Mouse (Mus musculus) heart, postnatal 0 days (tissue): Measurements from ENCODE around the gene Oxnad1. TPM values are rescaled to one million over a fixed set of nuclear protein-coding genes. Genes with fewer than 3 reads are reported as not detected.

Source experiments
- ATAC-seq: fragments of 200-750 bp; cut with Nextera tagmentation; 2 replicates; pipeline ENCODE4 v1.8.0; 2017; ENCODE audit warnings: low read depth, moderate number of reproducible peaks, moderate library complexity; ENCODE audit not compliant: insufficient read depth
- DNase-seq: peaks from one replicate; pipeline ENCODE4 v3.0.0-alpha.2; 2016; ENCODE audit warnings: low spot score
- H3K27ac ChIP-seq: fragments of 300-500 bp; sonication (generic); 2 replicates; pipeline ENCODE4 v1.5.1; 2014; ENCODE audit warnings: low read depth, mild to moderate bottlenecking
- H3K27me3 ChIP-seq: fragments of 300-500 bp; sonication (generic); 2 replicates; pipeline ENCODE4 v1.6.1; 2014; ENCODE audit warnings: low read length, mixed read lengths; ENCODE audit not compliant: control insufficient read depth, insufficient read depth
- H3K36me3 ChIP-seq: fragments of 300-500 bp; sonication (generic); replicated peaks from 2 replicates; pipeline ENCODE4 v1.6.1; 2014; ENCODE audit warnings: low read length, mixed read lengths; ENCODE audit not compliant: control insufficient read depth, insufficient read depth
- H3K4me1 ChIP-seq: fragments of 300-500 bp; sonication (generic); 2 replicates; pipeline ENCODE4 v1.6.1; 2014; ENCODE audit warnings: antibody characterized with exemption; ENCODE audit not compliant: control insufficient read depth, insufficient read depth
- H3K4me2 ChIP-seq: fragments of 300-500 bp; sonication (generic); 2 replicates; pipeline ENCODE4 v1.6.1; 2014; ENCODE audit warnings: low read depth, mild to moderate bottlenecking, low read length, moderate library complexity
- H3K4me3 ChIP-seq: fragments of 300-500 bp; sonication (generic); 2 replicates; pipeline ENCODE4 v1.5.1; 2014; ENCODE audit warnings: low read depth, low read length
- H3K9ac ChIP-seq: fragments of 300-500 bp; sonication (generic); replicated peaks from 2 replicates; pipeline ENCODE4 v1.6.1; 2014; ENCODE audit warnings: low read depth, low read length, mixed read lengths
- H3K9me3 ChIP-seq: fragments of 300-500 bp; sonication (generic); replicated peaks from 2 replicates; pipeline ENCODE4 v1.6.1; 2016; ENCODE audit warnings: low read length; ENCODE audit not compliant: control insufficient read depth
- CTCF ChIP-seq: IDR thresholded peaks from 2 replicates; pipeline ENCODE4 v1.5.1; 2016; ENCODE audit warnings: antibody characterized with exemption, control low read depth, low read depth
- EP300 ChIP-seq: IDR thresholded peaks from 2 replicates; pipeline ENCODE4 v1.6.1; 2016; ENCODE audit warnings: antibody characterized with exemption, low read depth
- WGBS: fragments of 180-500 bp; shearing (Covaris S2); extraction: QIAGEN DNeasy Blood & Tissue Kit; methylation state at CpG from one replicate; pipeline ENCODE4 v1.1.7; 2014; 5-methylcytosine and 5-hydroxymethylcytosine counted together
- polyA plus RNA-seq: library from polyadenylated mRNA; unstranded; fragments of >200 nt; fragmentation: Nextera tagmentation; extraction: Ambion mirVana; gene quantifications from 2 replicates; pipeline ENCODE4 v1.2.1, GENCODE M21; 2015
- total RNA-seq: library from RNA; depleted of rRNA; stranded (reverse); fragments of >200 nt; gene quantifications from 2 replicates; pipeline ENCODE4 v1.2.3, GENCODE M21; 2014; ENCODE audit warnings: low replicate concordance; rRNA removed

Oxnad1 gene
- total and polyA plus RNA-seq, 2 experiments from 2014 or later, result 48.4 to 85.5 TPM

- Histone ChIP-seq H3K4me1 (no peaks in the 10 kb centered on the region), H3K9me3 (0 out of 2 replicates have a peak, but pooled peaks cover 5% of the 10 kb centered on the region), H3K27me3 (no peaks in the 10 kb centered on the region), H3K4me3 (no peak overlapping the region), H3K9ac (no peak overlapping the region), H3K4me2 (no peak overlapping the region), H3K36me3 (no peaks in the 10 kb centered on the region), H3K27ac (no peak overlapping the region)
- ATAC-seq, result no peak
- 33% methylated on average over 7 of the region's 7 CpGs for WGBS
- no peak for DNase-seq
- no peak for TF ChIP-seq CTCF
- no peak for TF ChIP-seq EP300
Measured at GRCm38 (mm10) chr14:32145809-32146511, 60.8 kb downstream of the Oxnad1 start.

- H3K4me1 ChIP-seq, result no peaks in the 10 kb centered on the region
- no peak for DNase-seq
- 0 out of 2 replicates have a peak, but pooled peaks cover 5% of the 10 kb centered on the region for H3K9me3 ChIP-seq
- H3K27me3 ChIP-seq, result no peaks in the 10 kb centered on the region
- TF ChIP-seq CTCF (no peak), EP300 (no peak)
- WGBS, result 55% methylated on average over 2 of the region's 2 CpGs
- H3K36me3 ChIP-seq, result no peaks in the 10 kb centered on the region
- H3K27ac ChIP-seq, result no peak overlapping the region
- H3K4me3 ChIP-seq, result no peak overlapping the region
- no peak overlapping the region for H3K9ac ChIP-seq
- H3K4me2 ChIP-seq, result no peak overlapping the region
- no peak for ATAC-seq
Measured at GRCm38 (mm10) chr14:32146578-32146977, 61.4 kb downstream of the Oxnad1 start.

GRCm38 (mm10) chr14:32150872-32151271 lies 65.7 kb downstream of the Oxnad1 start:
- 77% methylated on average over 2 of the region's 2 CpGs for WGBS
- H3K4me3 ChIP-seq, result no peak overlapping the region
- no peak overlapping the region for H3K4me2 ChIP-seq

GRCm38 (mm10) chr14:32152243-32152965 lies 67.2 kb downstream of the Oxnad1 start:
- ATAC-seq (no peak), DNase-seq (no peak)
- no peak overlapping the region for H3K27ac ChIP-seq
- H3K27me3 ChIP-seq, result no peaks in the 10 kb centered on the region
- no peaks in the 10 kb centered on the region for H3K36me3 ChIP-seq
- H3K9ac ChIP-seq, result no peak overlapping the region
- no peak for TF ChIP-seq EP300
- TF ChIP-seq CTCF, result no peak
- no peaks in the 10 kb centered on the region for H3K4me1 ChIP-seq
- 0 out of 2 replicates have a peak, but pooled peaks cover 5% of the 10 kb centered on the region for H3K9me3 ChIP-seq
- 89% methylated on average over 18 of the region's 18 CpGs for WGBS
- no peak overlapping the region for H3K4me2 ChIP-seq
- no peak overlapping the region for H3K4me3 ChIP-seq

More at GRCm38 (mm10) chr14:32150872-32151271, 65.7 kb downstream of the Oxnad1 start:
- 0 out of 2 replicates have a peak, but pooled peaks cover 5% of the 10 kb centered on the region for H3K9me3 ChIP-seq
- ATAC-seq (no peak), DNase-seq (no peak)
- H3K36me3 ChIP-seq, result no peaks in the 10 kb centered on the region
- TF ChIP-seq EP300, result no peak
- peak; percentile 24 for TF ChIP-seq CTCF
- H3K27me3 ChIP-seq, result no peaks in the 10 kb centered on the region
- no peak overlapping the region for H3K27ac ChIP-seq
- no peaks in the 10 kb centered on the region for H3K4me1 ChIP-seq
- no peak overlapping the region for H3K9ac ChIP-seq

Other genes with a start within 250 kb of the Oxnad1 start
- 2.7 and 3.3 TPM in 2 replicates for gene Galnt15, start 56.4 kb upstream of the Oxnad1 start, total RNA-seq
- gene Galnt15, start 56.4 kb upstream of the Oxnad1 start, polyA plus RNA-seq, result 0.88 and 0.94 TPM in 2 replicates
- gene Dph3, start 355 bp downstream of the Oxnad1 start, total RNA-seq, result 35.0 and 54.1 TPM in 2 replicates
- gene Dph3, start 355 bp downstream of the Oxnad1 start, polyA plus RNA-seq, result 102 and 103 TPM in 2 replicates
- not detected in 2 replicates for gene Msmb, start 56.6 kb downstream of the Oxnad1 start, total RNA-seq
- not detected in 2 replicates for gene Msmb, start 56.6 kb downstream of the Oxnad1 start, polyA plus RNA-seq
- 137 and 180 TPM in 2 replicates for gene Ncoa4, start 74.5 kb downstream of the Oxnad1 start, total RNA-seq
- 60.8 and 62.1 TPM in 2 replicates for gene Ncoa4, start 74.5 kb downstream of the Oxnad1 start, polyA plus RNA-seq
- 273 and 367 TPM in 2 replicates for gene Timm23, start 116.5 kb downstream of the Oxnad1 start, total RNA-seq
- 440 and 486 TPM in 2 replicates for gene Timm23, start 116.5 kb downstream of the Oxnad1 start, polyA plus RNA-seq
- 21.0 and 21.4 TPM in 2 replicates for gene Parg, start 116.6 kb downstream of the Oxnad1 start, total RNA-seq
- 15.9 and 16.5 TPM in 2 replicates for gene Parg, start 116.6 kb downstream of the Oxnad1 start, polyA plus RNA-seq
- 7.7 and 13.1 TPM in 2 replicates for gene Ogdhl, start 236.6 kb downstream of the Oxnad1 start, total RNA-seq
- 6.3 and 6.5 TPM in 2 replicates for gene Ogdhl, start 236.6 kb downstream of the Oxnad1 start, polyA plus RNA-seq